Mouse (Mus musculus) retina, adult 2 months (tissue): Measurements from ENCODE around the gene Tmprss15.

ENCODE experiments used
- DNase-seq: peaks from one replicate; pipeline ENCODE4 v3.0.0-alpha.2; 2012; ENCODE audit warnings: low read depth, low spot score

Tmprss15 gene

GRCm38 (mm10) chr16:79090997-79091396, at the start of gene Tmprss15:
Tmprss15 (minus strand) TSS chr16:79091097.
- DNase-seq: no peak

DNA sequence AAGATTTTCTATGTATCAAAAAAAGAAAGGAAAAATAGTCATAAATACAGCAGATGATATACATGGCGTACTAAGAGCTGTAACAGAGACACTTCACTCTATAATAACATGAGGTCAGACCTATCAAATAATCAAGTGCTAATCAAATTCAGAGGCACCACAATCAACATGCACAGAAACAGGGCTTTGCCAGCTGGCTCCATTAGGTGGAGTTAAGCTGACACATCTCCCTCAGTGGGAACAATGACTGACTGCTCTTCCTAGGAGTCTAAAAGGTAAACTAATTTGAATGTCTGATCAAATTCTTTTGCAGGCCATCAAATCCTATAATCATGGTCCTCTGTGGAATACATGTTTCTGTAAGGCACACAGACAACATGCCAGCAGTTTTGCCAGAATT, 24.0 kb upstream of the Tmprss15 start:
- DNase-seq: no peak

- no peak for DNase-seq
Measured at GRCm38 (mm10) chr16:79109516-79109915, 18.6 kb upstream of the Tmprss15 start.

DNA sequence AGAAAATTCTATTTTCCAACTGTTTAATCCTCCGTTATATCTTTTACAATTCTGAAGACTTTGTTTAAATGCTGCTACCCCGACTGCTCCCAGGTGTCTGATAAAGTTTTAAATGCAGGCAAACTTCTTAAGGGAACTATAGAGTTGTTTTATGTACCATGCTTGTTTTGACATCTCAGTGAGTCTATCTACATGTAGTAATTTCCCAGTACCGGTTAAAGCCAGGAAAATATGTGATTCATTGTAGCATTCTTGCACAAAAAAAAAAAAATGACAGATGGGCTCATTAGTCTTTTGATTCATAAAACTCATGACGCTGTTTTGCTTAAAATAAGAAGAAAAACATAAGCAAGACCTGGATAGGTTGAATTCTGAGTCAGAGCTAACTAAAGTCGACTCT, 18.1 kb upstream of the Tmprss15 start:
- no peak for DNase-seq

- no peak for DNase-seq
Measured at GRCm38 (mm10) chr16:79100325-79100724, 9.4 kb upstream of the Tmprss15 start.

GRCm38 (mm10) chr16:79098321-79098720, 7.4 kb upstream of the Tmprss15 start:
- DNase-seq: no peak

DNA sequence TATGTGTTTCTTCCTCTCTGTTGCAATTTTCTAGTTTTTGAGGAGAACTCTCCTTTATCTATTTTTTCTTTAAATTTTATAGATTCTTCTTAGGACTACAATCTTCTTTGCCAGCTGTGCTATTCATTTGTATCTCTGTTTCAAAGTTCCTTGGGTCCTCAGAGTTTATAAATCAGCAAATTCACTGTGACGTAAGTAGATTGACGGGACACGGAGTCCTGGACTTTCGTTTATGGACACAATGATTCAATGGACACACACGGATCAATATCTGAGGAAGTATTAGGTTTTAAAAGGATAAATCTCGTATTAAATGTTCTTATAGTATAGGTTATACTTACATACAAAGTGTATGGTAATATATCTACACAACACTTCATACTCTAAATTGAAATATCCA, 4.3 kb downstream of the Tmprss15 start:
- no peak for DNase-seq

GRCm38 (mm10) chr16:79063848-79064247, 27.0 kb downstream of the Tmprss15 start:
- DNase-seq: no peak

GRCm38 (mm10) chr16:79058775-79059558, 31.9 kb downstream of the Tmprss15 start:
- DNase-seq: no peak

- no peak for DNase-seq
Measured at GRCm38 (mm10) chr16:79032593-79032992, 58.3 kb downstream of the Tmprss15 start.

- DNase-seq: no peak
Measured at GRCm38 (mm10) chr16:79002812-79003211, 88.1 kb downstream of the Tmprss15 start.

DNA sequence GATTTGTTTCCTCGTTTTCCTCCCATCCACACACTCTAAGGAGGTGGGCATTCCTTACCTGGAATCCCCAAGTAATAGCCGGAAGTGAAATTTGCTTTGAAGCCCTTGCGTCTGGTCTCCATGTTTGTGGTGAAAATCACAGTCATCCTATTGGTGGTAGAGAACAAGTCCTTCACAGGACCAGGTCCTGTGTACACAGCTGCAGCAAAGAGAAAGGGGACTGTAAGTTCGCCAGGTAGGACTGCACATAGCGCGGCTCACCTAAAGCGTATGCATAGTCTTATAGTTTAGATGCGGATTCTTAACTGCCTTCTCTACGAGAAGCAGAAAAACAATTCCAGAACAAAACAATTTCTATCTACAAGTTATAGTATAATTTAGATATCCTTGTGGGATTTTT, 89.2 kb downstream of the Tmprss15 start:
- DNase-seq: no peak

- no peak for DNase-seq
Measured at GRCm38 (mm10) chr16:78976384-78976783, 114.5 kb downstream of the Tmprss15 start.

- DNase-seq: no peak
Measured at GRCm38 (mm10) chr16:78974099-78974498, 116.8 kb downstream of the Tmprss15 start.

DNA sequence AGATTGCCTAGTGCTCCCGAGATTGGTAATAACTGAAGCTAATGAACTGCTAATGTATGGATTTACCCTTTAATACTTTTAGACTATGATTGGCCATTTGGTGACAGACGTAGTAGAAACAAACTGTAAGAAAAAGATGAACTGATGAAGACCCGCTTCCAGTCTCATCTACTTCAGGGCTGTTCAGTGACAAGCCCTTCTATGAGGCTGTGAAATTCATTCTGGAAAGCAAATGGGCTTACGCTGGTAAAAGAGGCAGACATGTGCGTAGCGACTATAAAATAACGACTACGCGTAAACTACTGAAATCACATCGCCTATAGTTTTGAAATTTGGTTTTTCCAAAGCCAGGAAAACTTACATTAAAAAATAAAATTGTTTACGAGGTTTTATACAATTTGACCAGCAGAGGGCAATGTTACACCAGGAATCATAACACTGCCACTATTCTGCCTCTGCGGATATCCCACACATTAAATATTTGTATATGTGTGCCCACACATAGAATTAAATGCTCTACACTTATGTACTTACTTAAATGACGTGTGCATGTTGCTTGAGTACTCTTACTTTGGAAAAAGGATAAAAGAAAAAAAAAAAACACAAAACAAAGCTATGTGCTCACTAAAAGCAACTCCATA, 121.7 kb downstream of the Tmprss15 start:
- peak; percentile 6 for DNase-seq

GRCm38 (mm10) chr16:78957434-78957833, 133.5 kb downstream of the Tmprss15 start:
- DNase-seq: no peak

GRCm38 (mm10) chr16:78950359-78950758, 140.5 kb downstream of the Tmprss15 start:
- no peak for DNase-seq

DNA sequence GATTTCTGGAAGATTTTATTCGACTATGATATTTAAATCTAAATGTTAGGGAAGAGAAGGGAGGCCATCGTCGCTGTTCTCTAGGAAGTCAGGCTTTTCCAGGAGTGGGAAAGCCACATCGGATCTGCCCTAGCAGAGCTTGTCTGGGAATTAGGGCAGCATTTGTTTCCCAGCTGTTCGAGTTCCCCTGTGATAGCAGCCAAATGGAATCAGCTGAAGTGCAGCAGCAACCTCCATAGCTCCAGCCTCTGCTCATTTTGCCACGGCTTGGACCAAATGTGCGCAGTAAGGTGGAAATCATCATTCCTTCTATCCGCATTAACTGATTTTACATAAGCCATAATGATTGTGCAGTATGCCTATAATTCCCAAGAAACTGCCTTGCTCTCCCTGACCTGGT, 153.1 kb downstream of the Tmprss15 start:
- no peak for DNase-seq

GRCm38 (mm10) chr16:78934298-78934697, 156.6 kb downstream of the Tmprss15 start:
- no peak for DNase-seq

- DNase-seq: no peak
Measured at GRCm38 (mm10) chr16:78931287-78932025, 159.4 kb downstream of the Tmprss15 start.

GRCm38 (mm10) chr16:78930382-78931286, 160.3 kb downstream of the Tmprss15 start, which contains the start of gene Chodl:
Chodl (plus strand) TSS chr16:78930948.
- DNase-seq: no peak
